Mouse (Mus musculus) cerebellum, adult 9-11 months (tissue): ENCODE data around the gene Skap2.
A peak's percentile ranks its signal among the peaks of the same experiment; 100 is the strongest.

ENCODE experiments used
- DNase-seq: peaks from one replicate; pipeline ENCODE4 v3.0.0; 2022

The Skap2 gene

DNA sequence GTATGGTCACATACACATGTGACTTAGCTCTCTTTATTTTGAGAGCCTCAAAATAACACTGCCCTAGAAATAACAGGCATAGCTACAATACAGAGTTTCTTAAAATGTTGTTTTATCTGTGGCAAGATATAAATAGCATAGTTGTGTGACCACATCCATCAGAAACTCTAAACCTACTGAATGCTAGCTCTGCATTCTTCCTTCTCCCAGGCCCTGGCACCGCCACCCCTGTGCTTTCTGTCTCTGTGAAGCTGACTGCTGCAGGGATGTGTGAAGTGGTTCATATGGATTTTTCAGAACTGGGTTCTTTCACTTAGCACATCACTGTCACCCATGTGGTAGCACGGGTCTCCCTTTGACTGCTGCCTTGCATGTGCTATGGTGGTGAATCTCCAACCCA lies 179.0 kb downstream of the Skap2 start:
- no peak for DNase-seq

DNA sequence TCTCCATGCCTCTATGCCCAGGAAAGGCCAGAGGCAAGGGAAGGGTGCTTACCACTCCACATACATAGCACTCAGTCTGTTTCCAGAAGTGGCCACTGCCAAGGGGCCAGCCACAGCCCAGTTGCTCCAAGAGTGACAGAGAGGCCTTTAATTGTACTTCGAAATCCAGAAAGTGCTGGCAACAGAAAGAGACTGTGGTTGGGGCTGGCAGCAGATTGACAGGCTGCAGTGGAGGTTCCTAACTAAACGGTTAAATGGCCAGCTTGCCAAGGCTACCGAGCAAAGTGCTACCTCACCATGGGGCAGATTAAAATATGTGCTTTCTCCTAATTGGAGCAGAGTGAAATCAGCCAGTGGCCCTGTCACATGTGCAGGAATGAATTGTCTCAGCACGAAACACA lies 186.7 kb downstream of the Skap2 start:
- DNase-seq = peak; percentile 57

GRCm38 (mm10) chr6:51824136-51824830 lies 188.1 kb downstream of the Skap2 start:
- no peak for DNase-seq

DNA sequence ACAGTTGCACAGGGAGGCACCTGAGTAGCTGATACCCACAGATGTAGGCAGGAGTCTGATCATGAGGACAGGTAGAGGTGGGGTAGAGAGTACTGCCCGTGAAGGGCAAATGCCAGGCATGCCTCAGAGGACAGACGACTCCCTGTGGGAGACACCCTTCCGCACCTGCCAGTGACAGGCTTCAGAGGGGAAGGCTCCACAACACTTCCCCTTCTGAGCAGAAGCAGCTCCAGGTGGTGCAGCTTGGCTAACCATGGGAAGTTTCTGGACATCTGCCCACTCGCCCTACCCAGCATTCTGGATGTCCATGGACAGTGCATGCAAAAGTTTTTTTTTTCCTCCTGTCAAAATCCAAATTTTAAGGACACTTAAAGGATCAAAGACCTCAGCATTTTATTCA lies 190.3 kb downstream of the Skap2 start:
- DNase-seq = peak; percentile 95

DNA sequence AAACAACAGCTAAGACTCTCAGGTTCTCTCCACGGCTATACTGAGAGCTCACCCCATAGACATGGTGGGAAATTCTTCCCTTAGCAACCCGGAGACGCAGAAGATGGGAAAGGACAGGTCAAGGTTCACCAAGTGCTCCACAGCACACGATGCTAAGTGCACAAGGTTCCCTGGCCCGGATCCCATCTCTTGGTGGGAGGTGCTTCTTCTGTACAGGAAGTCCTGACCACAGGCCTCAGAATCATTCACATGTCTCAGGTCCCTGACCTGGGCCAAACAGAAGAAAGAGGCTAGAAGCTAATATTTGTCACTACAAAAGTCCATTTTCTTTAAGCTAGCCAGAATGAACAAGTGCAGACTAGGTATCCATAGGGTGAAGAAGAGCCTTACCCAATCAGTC lies 191.5 kb downstream of the Skap2 start:
- DNase-seq = no peak

GRCm38 (mm10) chr6:51816892-51817621 lies 195.3 kb downstream of the Skap2 start:
- no peak for DNase-seq

DNA sequence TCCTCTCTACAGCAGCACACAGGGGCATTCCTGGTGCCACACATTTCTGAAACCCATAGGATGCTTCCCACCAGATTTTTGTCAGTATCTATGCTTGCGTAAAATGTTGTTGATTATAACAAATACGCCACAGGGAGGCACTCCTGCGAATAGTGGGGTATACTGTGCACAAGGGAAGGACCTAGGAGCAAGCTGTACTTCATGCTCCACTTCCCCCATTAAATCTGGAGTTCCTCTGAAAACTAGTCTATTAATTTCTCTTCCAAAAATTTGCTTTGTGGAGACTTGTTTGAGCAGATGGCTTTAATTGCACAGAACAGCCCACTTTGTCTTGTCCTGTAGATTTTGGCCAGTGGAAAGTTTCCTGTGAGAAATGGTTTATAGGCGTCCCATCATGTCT lies 201.4 kb downstream of the Skap2 start:
- DNase-seq = peak; percentile 70

GRCm38 (mm10) chr6:51809164-51809824 lies 203.1 kb downstream of the Skap2 start:
- no peak for DNase-seq

DNA sequence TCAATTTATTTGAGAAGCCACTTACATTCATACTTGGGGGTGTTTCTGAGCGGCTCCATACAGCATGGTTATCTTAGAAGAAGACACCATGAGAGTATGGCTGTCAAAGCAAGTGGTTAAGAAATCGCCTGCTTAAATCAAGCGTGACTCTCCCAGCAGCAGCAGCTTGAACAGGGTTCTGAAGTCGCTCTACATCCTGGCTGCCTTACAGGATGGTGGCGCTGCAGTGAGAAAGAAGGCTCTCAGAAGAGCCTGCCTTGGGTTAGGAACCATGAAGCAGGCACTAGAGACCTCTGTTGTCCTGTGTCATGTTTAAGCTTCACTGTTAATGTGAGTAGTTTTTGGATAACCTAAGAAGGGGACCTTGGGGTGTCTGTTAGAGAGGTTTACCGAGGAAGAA lies 204.3 kb downstream of the Skap2 start:
- no peak for DNase-seq
